Mouse (Mus musculus): Measurements from ENCODE around the gene Tmcc1. TPM values are rescaled to one million over a fixed set of nuclear protein-coding genes. Genes with fewer than 3 reads are reported as not detected.

The Tmcc1 gene
- polyA plus RNA-seq, 1 experiment from 2014 or later = 27.1 TPM

DNA sequence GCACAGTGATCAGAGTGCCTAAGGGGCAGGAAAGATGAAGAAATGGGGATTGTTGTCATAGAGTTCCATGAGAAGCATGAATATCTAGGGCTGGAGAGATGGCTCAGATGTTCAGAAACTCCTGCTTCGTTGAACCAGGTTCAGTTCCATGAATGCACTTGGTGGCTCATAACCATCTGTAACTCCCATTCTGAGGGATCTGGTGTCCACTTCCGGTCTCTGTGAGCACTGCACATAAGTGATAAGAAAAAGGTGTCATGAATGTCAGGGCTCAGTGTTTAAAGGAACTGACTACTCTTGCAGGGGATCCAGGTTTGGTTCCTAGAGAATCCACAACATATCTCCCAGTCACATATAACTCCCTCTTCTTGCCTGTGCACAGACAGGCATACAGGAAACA is 6.4 kb upstream of the Tmcc1 start:
- Histone ChIP-seq H3K4me3 (ENCODE audit: low read depth, low read length) (no peak overlapping the region), H3K4me2 (ENCODE audit: low read length) (no peak overlapping the region), H3K27ac (ENCODE audit: low read length) (no peak overlapping the region), H3K9me3 (replicated peaks; ENCODE audit: control insufficient read depth, low read length, poor library complexity, severe bottlenecking) (no peaks in the 10 kb centered on the region), H3K4me1 (ENCODE audit: control insufficient read depth, insufficient read depth, low read length) (no peaks in the 10 kb centered on the region), H3K36me3 (ENCODE audit: control insufficient read depth, insufficient read depth, low read length) (no peaks in the 10 kb centered on the region), H3K27me3 (ENCODE audit: control insufficient read depth, insufficient read depth, low read depth, low read length) (no peaks in the 10 kb centered on the region; the same call in 1 of the 2 replicates), H3K9ac (ENCODE audit: low read depth, low read length) (no peak overlapping the region)
- WGBS = 87% methylated on average over 2 of the region's 2 CpGs
- ATAC-seq = no peak

DNA sequence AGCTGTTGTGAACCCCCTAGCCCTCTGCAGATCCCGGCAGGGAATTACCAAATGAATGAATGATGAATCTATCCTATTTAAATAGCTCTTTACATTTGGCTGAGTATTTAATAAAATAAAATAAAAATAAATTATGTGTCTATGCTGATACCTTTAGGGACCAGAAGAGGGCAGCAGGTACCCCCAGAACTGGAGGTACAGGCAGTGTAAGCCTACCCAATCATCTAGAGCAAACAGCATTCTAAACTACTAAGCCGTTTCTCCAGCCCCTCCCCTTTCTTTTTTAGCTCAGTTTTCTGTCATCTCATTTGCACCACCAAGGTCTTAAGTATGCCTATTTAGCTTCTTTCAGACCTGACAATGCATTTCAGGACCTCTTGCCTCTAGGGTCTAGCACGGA is 4.9 kb upstream of the Tmcc1 start:
- 29% methylated on average over 3 of the region's 3 CpGs for WGBS
- 0 out of 2 replicates have a peak, but pooled peaks have one; percentile 50 for ATAC-seq

DNA sequence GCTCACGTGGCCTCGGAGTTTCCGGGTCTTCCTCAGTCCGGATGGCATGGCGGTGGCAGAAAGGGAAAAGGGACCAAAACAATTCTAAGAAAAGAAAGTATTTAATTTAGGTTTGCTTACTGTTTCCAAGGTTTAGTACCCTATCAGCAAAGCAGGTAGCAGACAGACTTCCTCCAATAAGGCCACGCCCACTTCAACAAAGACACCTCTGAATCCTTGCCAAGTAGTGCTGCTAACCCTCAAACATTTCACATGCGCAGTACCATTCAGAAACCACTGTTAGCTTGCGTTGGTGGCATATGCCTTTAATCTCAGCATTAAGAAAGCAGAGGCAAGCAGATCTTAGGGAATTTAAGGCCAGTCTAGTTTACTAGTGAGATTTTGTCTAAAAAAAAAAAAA is 2.5 kb upstream of the Tmcc1 start:
- Histone ChIP-seq H3K27ac (ENCODE audit: low read length) (no peak overlapping the region), H3K4me2 (ENCODE audit: low read length) (no peak overlapping the region), H3K36me3 (ENCODE audit: control insufficient read depth, insufficient read depth, low read length) (no peaks in the 10 kb centered on the region), H3K27me3 (ENCODE audit: control insufficient read depth, insufficient read depth, low read depth, low read length) (no peaks in the 10 kb centered on the region), H3K9ac (ENCODE audit: low read depth, low read length) (no peak overlapping the region), H3K9me3 (replicated peaks; ENCODE audit: control insufficient read depth, low read length, poor library complexity, severe bottlenecking) (no peaks in the 10 kb centered on the region), H3K4me3 (ENCODE audit: low read depth, low read length) (no peak overlapping the region), H3K4me1 (ENCODE audit: control insufficient read depth, insufficient read depth, low read length) (peaks cover 17% of the 10 kb centered on the region)
- ATAC-seq = no peak
- 69% methylated on average over 8 of the region's 8 CpGs for WGBS

More for the DNA sequence above, 4.9 kb upstream of the Tmcc1 start:
- Histone ChIP-seq H3K9ac (ENCODE audit: low read depth, low read length) (no peak overlapping the region), H3K4me3 (ENCODE audit: low read depth, low read length) (no peak overlapping the region), H3K27me3 (ENCODE audit: control insufficient read depth, insufficient read depth, low read depth, low read length) (no peaks in the 10 kb centered on the region; the same call in 1 of the 2 replicates), H3K27ac (ENCODE audit: low read length) (no peak overlapping the region), H3K9me3 (replicated peaks; ENCODE audit: control insufficient read depth, low read length, poor library complexity, severe bottlenecking) (no peaks in the 10 kb centered on the region), H3K36me3 (ENCODE audit: control insufficient read depth, insufficient read depth, low read length) (no peaks in the 10 kb centered on the region), H3K4me1 (ENCODE audit: control insufficient read depth, insufficient read depth, low read length) (no peaks in the 10 kb centered on the region), H3K4me2 (ENCODE audit: low read length) (no peak overlapping the region)

DNA sequence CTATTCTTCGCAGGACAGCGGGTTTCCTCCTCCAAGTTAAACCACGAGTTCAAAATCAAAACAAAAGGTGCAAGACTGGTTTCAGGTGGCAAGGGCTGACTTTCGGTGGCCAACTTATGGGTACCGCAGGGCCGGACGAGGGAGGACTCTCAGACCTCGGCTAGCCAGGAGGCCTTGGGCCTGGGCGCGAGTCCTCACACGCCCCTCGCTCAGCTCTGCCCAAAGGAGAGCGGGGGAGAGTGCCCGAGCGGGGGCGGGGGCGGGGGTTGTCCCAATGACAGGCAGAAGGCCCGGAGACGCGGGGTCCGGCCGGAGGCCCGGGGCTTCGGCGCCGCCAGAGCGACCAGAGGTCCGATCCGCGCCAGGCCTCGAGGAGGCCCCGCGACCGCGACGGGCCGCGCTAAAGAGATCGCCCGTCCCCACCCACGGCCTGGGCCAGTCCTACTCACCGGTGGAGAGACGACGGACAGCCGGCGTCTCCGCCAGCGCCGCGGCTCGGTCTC is 426 bp downstream of the Tmcc1 start:
- Histone ChIP-seq H3K9ac (ENCODE audit: low read depth, low read length) (peak overlapping the region; percentile 76), H3K4me2 (ENCODE audit: low read length) (peak overlapping the region; percentile 89), H3K9me3 (replicated peaks; ENCODE audit: control insufficient read depth, low read length, poor library complexity, severe bottlenecking) (no peaks in the 10 kb centered on the region), H3K4me3 (ENCODE audit: low read depth, low read length) (peak overlapping the region; percentile 96), H3K4me1 (ENCODE audit: control insufficient read depth, insufficient read depth, low read length) (peaks cover 31% of the 10 kb centered on the region), H3K27ac (ENCODE audit: low read length) (peak overlapping the region; percentile 83), H3K27me3 (ENCODE audit: control insufficient read depth, insufficient read depth, low read depth, low read length) (no peaks in the 10 kb centered on the region), H3K36me3 (ENCODE audit: control insufficient read depth, insufficient read depth, low read length) (no peaks in the 10 kb centered on the region)
- WGBS = under 1% methylated on average over 29 of the region's 51 CpGs
- peak; percentile 92 for ATAC-seq

DNA sequence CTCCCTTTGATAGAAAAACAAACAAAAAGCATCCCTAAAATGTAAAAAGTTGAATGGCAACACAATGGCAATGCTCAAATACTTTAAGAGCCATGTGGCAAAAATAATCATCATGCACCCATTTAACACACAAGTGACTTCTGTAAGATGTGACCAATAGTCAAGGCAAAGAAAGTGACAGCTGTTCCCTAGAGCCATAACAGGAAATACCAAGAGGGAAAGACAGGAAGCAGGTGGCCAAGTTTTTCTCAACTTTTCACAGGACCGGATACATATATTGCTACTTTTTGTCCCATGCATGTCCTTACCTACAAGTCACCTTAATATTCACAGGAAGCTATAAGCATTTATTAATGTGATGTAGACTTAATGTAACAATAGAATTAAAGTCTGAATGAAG is 3.9 kb downstream of the Tmcc1 start:
- no peak overlapping the region for H3K4me3 ChIP-seq (ENCODE audit: low read depth, low read length)
- H3K36me3 ChIP-seq (ENCODE audit: control insufficient read depth, insufficient read depth, low read length) = no peaks in the 10 kb centered on the region
- no peak overlapping the region for H3K4me2 ChIP-seq (ENCODE audit: low read length)
- no peak for ATAC-seq
- no peaks in the 10 kb centered on the region for H3K9me3 ChIP-seq (replicated peaks; ENCODE audit: control insufficient read depth, low read length, poor library complexity, severe bottlenecking)
- no peak overlapping the region for H3K9ac ChIP-seq (ENCODE audit: low read depth, low read length)
- 94% methylated on average over 1 of the region's 1 CpGs for WGBS
- H3K4me1 ChIP-seq (ENCODE audit: control insufficient read depth, insufficient read depth, low read length) = peaks cover 35% of the 10 kb centered on the region
- H3K27ac ChIP-seq (ENCODE audit: low read length) = no peak overlapping the region
- H3K27me3 ChIP-seq (ENCODE audit: control insufficient read depth, insufficient read depth, low read depth, low read length) = no peaks in the 10 kb centered on the region

DNA sequence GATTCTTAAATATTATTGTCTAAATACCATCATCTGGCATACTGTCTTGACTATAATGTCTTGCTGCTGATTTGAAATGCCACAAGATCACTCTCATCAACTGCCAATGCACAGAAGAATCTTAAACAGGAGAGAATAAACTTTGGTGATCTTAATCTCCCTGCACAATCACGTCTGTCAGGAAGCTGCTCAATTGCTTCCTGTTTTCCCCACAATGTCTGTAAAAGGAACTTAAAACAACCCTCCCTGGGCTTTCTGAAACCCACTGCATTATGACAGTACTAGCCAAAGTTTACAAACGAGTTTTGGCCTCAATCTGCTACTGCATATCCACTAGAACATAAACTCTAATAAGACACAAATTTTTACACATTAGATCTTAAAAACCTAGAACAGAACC is 6.8 kb downstream of the Tmcc1 start:
- Histone ChIP-seq H3K4me3 (ENCODE audit: low read depth, low read length) (no peak overlapping the region), H3K27ac (ENCODE audit: low read length) (no peak overlapping the region), H3K9me3 (replicated peaks; ENCODE audit: control insufficient read depth, low read length, poor library complexity, severe bottlenecking) (no peaks in the 10 kb centered on the region), H3K4me2 (ENCODE audit: low read length) (no peak overlapping the region), H3K4me1 (ENCODE audit: control insufficient read depth, insufficient read depth, low read length) (peaks cover 26% of the 10 kb centered on the region), H3K36me3 (ENCODE audit: control insufficient read depth, insufficient read depth, low read length) (no peaks in the 10 kb centered on the region), H3K27me3 (ENCODE audit: control insufficient read depth, insufficient read depth, low read depth, low read length) (no peaks in the 10 kb centered on the region), H3K9ac (ENCODE audit: low read depth, low read length) (no peak overlapping the region)
- WGBS = 47% methylated on average over 2 of the region's 2 CpGs
- no peak for ATAC-seq

DNA sequence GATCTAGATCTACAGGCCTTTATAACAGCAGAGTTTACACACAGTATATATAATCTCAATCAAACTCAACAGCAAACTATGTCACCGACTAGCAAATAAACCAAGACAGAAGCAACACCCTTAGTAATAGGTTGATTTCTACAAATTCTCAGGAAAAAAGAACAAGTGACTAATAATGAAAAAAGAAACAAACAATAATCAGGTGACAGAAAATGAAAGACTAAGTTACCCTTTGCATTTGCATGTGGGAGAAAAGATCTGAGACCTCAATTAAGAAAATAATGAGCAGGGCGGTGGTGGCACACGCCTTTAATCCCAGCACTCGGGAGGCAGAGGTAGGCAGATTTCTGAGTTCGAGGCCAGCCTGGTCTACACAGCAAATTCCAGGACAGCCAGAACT is 9.8 kb downstream of the Tmcc1 start:
- 86% methylated on average over 5 of the region's 5 CpGs for WGBS
- ATAC-seq = no peak

DNA sequence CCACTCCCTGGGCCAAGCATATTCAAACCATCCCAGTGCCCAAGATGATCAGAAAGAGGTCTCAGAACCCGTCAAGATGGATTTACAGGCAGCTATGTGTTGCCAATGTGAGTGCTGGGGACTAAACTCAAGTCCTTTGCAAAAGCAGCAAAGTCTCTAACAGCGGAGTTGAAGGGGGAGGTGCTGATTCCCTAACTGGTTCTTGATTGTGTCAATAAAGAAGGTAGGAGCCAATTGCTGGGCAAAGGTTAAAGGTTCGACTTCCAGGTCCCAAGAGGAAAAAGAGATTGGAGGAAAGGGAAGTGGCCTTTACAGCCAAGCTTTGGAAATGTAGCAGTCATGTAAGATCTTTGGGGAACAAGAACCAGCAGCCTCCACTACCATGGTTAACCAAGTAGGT is 12.6 kb downstream of the Tmcc1 start:
- 0 out of 2 replicates have a peak, but pooled peaks cover 2% of the 10 kb centered on the region for H3K4me1 ChIP-seq (ENCODE audit: control insufficient read depth, insufficient read depth, low read length)
- 75% methylated on average over 3 of the region's 3 CpGs for WGBS
- H3K4me3 ChIP-seq (ENCODE audit: low read depth, low read length) = no peak overlapping the region
- no peak overlapping the region for H3K4me2 ChIP-seq (ENCODE audit: low read length)
- ATAC-seq = no peak
- no peak overlapping the region for H3K9ac ChIP-seq (ENCODE audit: low read depth, low read length)
- H3K27me3 ChIP-seq (ENCODE audit: control insufficient read depth, insufficient read depth, low read depth, low read length) = no peaks in the 10 kb centered on the region
- peaks cover 3% of the 10 kb centered on the region; the same call in 1 of the 2 replicates for H3K36me3 ChIP-seq (ENCODE audit: control insufficient read depth, insufficient read depth, low read length)
- no peaks in the 10 kb centered on the region for H3K9me3 ChIP-seq (replicated peaks; ENCODE audit: control insufficient read depth, low read length, poor library complexity, severe bottlenecking)
- H3K27ac ChIP-seq (ENCODE audit: low read length) = no peak overlapping the region

More for the DNA sequence above, 9.8 kb downstream of the Tmcc1 start:
- no peak overlapping the region for H3K9ac ChIP-seq (ENCODE audit: low read depth, low read length)
- H3K27ac ChIP-seq (ENCODE audit: low read length) = no peak overlapping the region
- no peaks in the 10 kb centered on the region for H3K9me3 ChIP-seq (replicated peaks; ENCODE audit: control insufficient read depth, low read length, poor library complexity, severe bottlenecking)
- H3K4me2 ChIP-seq (ENCODE audit: low read length) = no peak overlapping the region
- peaks cover 5% of the 10 kb centered on the region; the same call in 1 of the 2 replicates for H3K4me1 ChIP-seq (ENCODE audit: control insufficient read depth, insufficient read depth, low read length)
- H3K36me3 ChIP-seq (ENCODE audit: control insufficient read depth, insufficient read depth, low read length) = peaks cover 3% of the 10 kb centered on the region; the same call in 1 of the 2 replicates
- no peak overlapping the region for H3K4me3 ChIP-seq (ENCODE audit: low read depth, low read length)
- no peaks in the 10 kb centered on the region for H3K27me3 ChIP-seq (ENCODE audit: control insufficient read depth, insufficient read depth, low read depth, low read length)

DNA sequence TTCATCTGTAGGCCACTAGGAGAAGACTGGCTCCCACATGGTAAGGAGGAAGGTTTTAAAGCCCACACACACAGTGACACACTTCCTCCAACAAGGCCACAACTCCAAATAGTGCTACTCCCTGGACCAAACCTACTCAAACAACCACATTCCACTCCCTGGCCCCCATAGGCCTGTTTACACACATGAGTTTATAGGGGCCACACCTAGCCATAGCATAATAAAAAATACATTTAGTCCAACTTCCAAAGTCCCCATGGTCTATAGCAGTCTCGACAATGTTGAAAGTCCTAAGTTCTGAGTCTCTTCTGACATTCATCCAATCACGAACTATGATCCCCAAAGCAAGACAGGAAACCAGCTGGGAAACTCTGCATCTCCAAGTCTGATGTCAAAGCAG is 14.9 kb downstream of the Tmcc1 start:
- no peaks in the 10 kb centered on the region for H3K9me3 ChIP-seq (replicated peaks; ENCODE audit: control insufficient read depth, low read length, poor library complexity, severe bottlenecking)
- 96% methylated on average over 2 of the region's 2 CpGs for WGBS
- no peak overlapping the region for H3K9ac ChIP-seq (ENCODE audit: low read depth, low read length)
- H3K36me3 ChIP-seq (ENCODE audit: control insufficient read depth, insufficient read depth, low read length) = peaks cover 3% of the 10 kb centered on the region; the same call in 1 of the 2 replicates
- no peak overlapping the region for H3K4me2 ChIP-seq (ENCODE audit: low read length)
- H3K27me3 ChIP-seq (ENCODE audit: control insufficient read depth, insufficient read depth, low read depth, low read length) = no peaks in the 10 kb centered on the region
- H3K27ac ChIP-seq (ENCODE audit: low read length) = no peak overlapping the region
- ATAC-seq = no peak
- 0 out of 2 replicates have a peak, but pooled peaks cover 2% of the 10 kb centered on the region for H3K4me1 ChIP-seq (ENCODE audit: control insufficient read depth, insufficient read depth, low read length)
- no peak overlapping the region for H3K4me3 ChIP-seq (ENCODE audit: low read depth, low read length)
